Mouse (Mus musculus) kidney, adult 2 months (tissue): Measurements from ENCODE around the gene Samd4b. TPM values are rescaled to one million over a fixed set of nuclear protein-coding genes. Genes with fewer than 3 reads are reported as not detected.

Experiments used
- DNase-seq: peaks from one replicate; pipeline ENCODE4 v3.0.0; 2021
- H3K27ac ChIP-seq: fragments of 200-500 bp; 2 replicates; pipeline ENCODE4 v1.5.1; 2012; ENCODE audit warnings: low read depth, low read length, control low read depth, inconsistent platforms; ENCODE audit not compliant: insufficient read depth
- H3K27me3 ChIP-seq: fragments of 200-500 bp; replicated peaks from 2 replicates; pipeline ENCODE4 v1.6.1; 2012; ENCODE audit warnings: mild to moderate bottlenecking, moderate library complexity, low read length, inconsistent platforms; ENCODE audit not compliant: control insufficient read depth, insufficient read depth
- H3K36me3 ChIP-seq: fragments of 200-500 bp; 2 replicates; pipeline ENCODE4 v1.6.1; 2012; ENCODE audit warnings: mild to moderate bottlenecking, moderate library complexity, low read length, inconsistent platforms; ENCODE audit not compliant: control insufficient read depth, insufficient read depth
- H3K4me1 ChIP-seq: fragments of 200-500 bp; 2 replicates; pipeline ENCODE4 v1.6.1; 2011; ENCODE audit warnings: low read length; ENCODE audit not compliant: control insufficient read depth, insufficient read depth
- H3K4me3 ChIP-seq: fragments of 200-500 bp; 2 replicates; pipeline ENCODE4 v1.5.1; 2011; ENCODE audit warnings: mild to moderate bottlenecking, low read depth, low read length, control low read depth; ENCODE audit not compliant: insufficient read depth
- CTCF ChIP-seq: fragments of 200-500 bp; conservative IDR thresholded peaks from 2 replicates; pipeline ENCODE4 v1.5.1; 2011; ENCODE audit warnings: low read depth, mild to moderate bottlenecking, control low read depth, low read length, moderate library complexity, mixed read lengths; ENCODE audit not compliant: insufficient read depth, insufficient read length
- POLR2A ChIP-seq: fragments of 200-500 bp; IDR thresholded peaks from one replicate; pipeline ENCODE4 v1.6.1; 2011; ENCODE audit warnings: low read depth, low read length, control low read depth
- WGBS: fragments of 180-500 bp; shearing (Covaris S2); methylation state at CpG from one replicate; pipeline ENCODE4 v1.1.7; 2018; 5-methylcytosine and 5-hydroxymethylcytosine counted together
- polyA plus RNA-seq: library from polyadenylated mRNA; depleted of rRNA; stranded (reverse); fragments of >200 nt; gene quantifications from 2 replicates; pipeline ENCODE4 v1.2.3, GENCODE M21; 2012

The Samd4b gene
- polyA plus RNA-seq, 1 experiment: 67.0 TPM

- Histone ChIP-seq H3K27ac (peak overlapping the region; percentile 67), H3K4me3 (no peak overlapping the region), H3K27me3 (no peaks in the 10 kb centered on the region), H3K36me3 (no peaks in the 10 kb centered on the region), H3K4me1 (peaks cover 80% of the 10 kb centered on the region)
- 40% methylated on average over 5 of the region's 5 CpGs for WGBS
- peak; percentile 84 for DNase-seq
- no peak for TF ChIP-seq CTCF
- no peak for TF ChIP-seq POLR2A
Measured at GRCm38 (mm10) chr7:28572689-28573088, 25.3 kb downstream of the Samd4b start.

- peak; percentile 72 for DNase-seq
- no peak for TF ChIP-seq CTCF
- no peak for TF ChIP-seq POLR2A
- H3K36me3 ChIP-seq: no peaks in the 10 kb centered on the region
- peak overlapping the region; percentile 90 for H3K27ac ChIP-seq
- 18% methylated on average over 5 of the region's 5 CpGs for WGBS
- peaks cover 65% of the 10 kb centered on the region for H3K4me1 ChIP-seq
- H3K4me3 ChIP-seq: no peak overlapping the region
- no peaks in the 10 kb centered on the region for H3K27me3 ChIP-seq
Measured at GRCm38 (mm10) chr7:28570982-28571682, 26.8 kb downstream of the Samd4b start.

GRCm38 (mm10) chr7:28570291-28570981 lies 27.5 kb downstream of the Samd4b start:
- H3K27me3 ChIP-seq: no peaks in the 10 kb centered on the region
- H3K4me3 ChIP-seq: no peak overlapping the region
- peak overlapping the region; percentile 90 for H3K27ac ChIP-seq
- TF ChIP-seq CTCF (0 out of 2 replicates have a peak, but pooled peaks have one; percentile 21), POLR2A (no peak)
- H3K4me1 ChIP-seq: peaks cover 58% of the 10 kb centered on the region
- peak; percentile 97 for DNase-seq
- H3K36me3 ChIP-seq: no peaks in the 10 kb centered on the region
- WGBS: 19% methylated on average over 12 of the region's 12 CpGs

- Histone ChIP-seq H3K4me1 (peaks cover 44% of the 10 kb centered on the region), H3K36me3 (no peaks in the 10 kb centered on the region), H3K27me3 (no peaks in the 10 kb centered on the region), H3K4me3 (no peak overlapping the region), H3K27ac (peak overlapping the region; percentile 42; the same call in 1 of the 2 replicates)
- peak; percentile 75 for TF ChIP-seq CTCF
- no peak for TF ChIP-seq POLR2A
- peak; percentile 76 for DNase-seq
Measured at GRCm38 (mm10) chr7:28568253-28568652, 29.7 kb downstream of the Samd4b start.

GRCm38 (mm10) chr7:28567539-28567938 lies 30.4 kb downstream of the Samd4b start:
- 83% methylated on average over 4 of the region's 4 CpGs for WGBS
- no peak overlapping the region for H3K27ac ChIP-seq
- H3K27me3 ChIP-seq: no peaks in the 10 kb centered on the region
- H3K36me3 ChIP-seq: no peaks in the 10 kb centered on the region
- TF ChIP-seq POLR2A (no peak), CTCF (no peak)
- no peak for DNase-seq
- no peak overlapping the region for H3K4me3 ChIP-seq
- H3K4me1 ChIP-seq: peaks cover 36% of the 10 kb centered on the region

- no peaks in the 10 kb centered on the region for H3K27me3 ChIP-seq
- peaks cover 15% of the 10 kb centered on the region for H3K4me1 ChIP-seq
- H3K27ac ChIP-seq: no peak overlapping the region
- no peak for DNase-seq
- 71% methylated on average over 5 of the region's 5 CpGs for WGBS
- no peaks in the 10 kb centered on the region for H3K36me3 ChIP-seq
- H3K4me3 ChIP-seq: no peak overlapping the region
- no peak for TF ChIP-seq POLR2A
- TF ChIP-seq CTCF: no peak
Measured at GRCm38 (mm10) chr7:28565407-28565806, 32.5 kb downstream of the Samd4b start.

GRCm38 (mm10) chr7:28562951-28563350 lies 35.0 kb downstream of the Samd4b start:
- no peak for TF ChIP-seq CTCF
- no peak for TF ChIP-seq POLR2A
- 89% methylated on average over 13 of the region's 13 CpGs for WGBS
- Histone ChIP-seq H3K27me3 (no peaks in the 10 kb centered on the region), H3K4me1 (no peaks in the 10 kb centered on the region), H3K36me3 (no peaks in the 10 kb centered on the region; the same call in 1 of the 2 replicates), H3K4me3 (no peak overlapping the region), H3K27ac (no peak overlapping the region)
- no peak for DNase-seq

- H3K4me1 ChIP-seq: no peaks in the 10 kb centered on the region
- no peak overlapping the region for H3K4me3 ChIP-seq
- H3K27ac ChIP-seq: no peak overlapping the region
- WGBS: 82% methylated on average over 13 of the region's 13 CpGs
- TF ChIP-seq CTCF (no peak), POLR2A (no peak)
- DNase-seq: no peak
- H3K36me3 ChIP-seq: no peaks in the 10 kb centered on the region; the same call in 1 of the 2 replicates
- H3K27me3 ChIP-seq: no peaks in the 10 kb centered on the region
Measured at GRCm38 (mm10) chr7:28562371-28562770, 35.6 kb downstream of the Samd4b start.
